Mouse (Mus musculus) midbrain, embryonic 14.5 days (tissue): ENCODE measurements around the gene Cutal. TPM values are rescaled to one million over a fixed set of nuclear protein-coding genes. Genes with fewer than 3 reads are reported as not detected.

Source experiments
- ATAC-seq: fragments of 200-750 bp; cut with Nextera tagmentation; 2 replicates; pipeline ENCODE4 v1.8.0; 2017; ENCODE audit warnings: moderate number of reproducible peaks, moderate library complexity; ENCODE audit not compliant: low FRiP score, low TSS enrichment
- DNase-seq: peaks from one replicate; pipeline ENCODE4 v3.0.0-alpha.2; 2015
- H3K27ac ChIP-seq: fragments of 300-500 bp; sonication (generic); replicated peaks from 2 replicates; pipeline ENCODE4 v1.5.1; 2014; ENCODE audit warnings: mild to moderate bottlenecking, low read depth, low read length, moderate library complexity
- H3K27me3 ChIP-seq: fragments of 300-500 bp; sonication (generic); 2 replicates; pipeline ENCODE4 v1.6.1; 2014; ENCODE audit warnings: low read length, control low read depth, mixed read lengths; ENCODE audit not compliant: control insufficient read depth, insufficient read depth
- H3K36me3 ChIP-seq: fragments of 300-500 bp; sonication (generic); 2 replicates; pipeline ENCODE4 v1.6.1; 2014; ENCODE audit warnings: low read length, control low read depth; ENCODE audit not compliant: control insufficient read depth, insufficient read depth
- H3K4me1 ChIP-seq: fragments of 300-500 bp; sonication (generic); 2 replicates; pipeline ENCODE4 v1.6.1; 2014; ENCODE audit warnings: mild to moderate bottlenecking, antibody characterized with exemption, low read length, control low read depth; ENCODE audit not compliant: control insufficient read depth, insufficient read depth
- H3K4me2 ChIP-seq: fragments of 300-500 bp; sonication (generic); 2 replicates; pipeline ENCODE4 v1.6.1; 2014; ENCODE audit warnings: mild to moderate bottlenecking, low read length, moderate library complexity
- H3K4me3 ChIP-seq: fragments of 300-500 bp; sonication (generic); replicated peaks from 2 replicates; pipeline ENCODE4 v1.5.1; 2014; ENCODE audit warnings: low read depth, low read length
- H3K9ac ChIP-seq: fragments of 300-500 bp; sonication (generic); replicated peaks from 2 replicates; pipeline ENCODE4 v1.6.1; 2014; ENCODE audit warnings: mild to moderate bottlenecking, low read length, moderate library complexity
- H3K9me3 ChIP-seq: fragments of 300-500 bp; sonication (generic); 2 replicates; pipeline ENCODE4 v1.6.1; 2016; ENCODE audit warnings: low read length, control low read depth, mixed read lengths; ENCODE audit not compliant: control insufficient read depth
- WGBS: fragments of 180-500 bp; shearing (Covaris S2); extraction: QIAGEN DNeasy Blood & Tissue Kit; methylation state at CpG from one replicate; pipeline ENCODE4 v1.1.7; 2014; 5-methylcytosine and 5-hydroxymethylcytosine counted together
- polyA plus RNA-seq: library from polyadenylated mRNA; unstranded; fragments of >200 nt; fragmentation: Nextera tagmentation; extraction: Ambion mirVana; gene quantifications from 2 replicates; pipeline ENCODE4 v1.2.1, GENCODE M21; 2014

The Cutal gene
- polyA plus RNA-seq, 1 experiment from 2014 or later: 0.59 TPM

- WGBS: 88% methylated on average over 17 of the region's 17 CpGs
- no peak overlapping the region for H3K4me2 ChIP-seq
- no peaks in the 10 kb centered on the region for H3K4me1 ChIP-seq
- no peak overlapping the region for H3K9ac ChIP-seq
- no peaks in the 10 kb centered on the region for H3K36me3 ChIP-seq
- H3K4me3 ChIP-seq: no peak overlapping the region
- DNase-seq (no peak), ATAC-seq (no peak)
- H3K27ac ChIP-seq: no peak overlapping the region
- H3K9me3 ChIP-seq: no peaks in the 10 kb centered on the region
- no peaks in the 10 kb centered on the region for H3K27me3 ChIP-seq
Observed at GRCm38 (mm10) chr2:34896821-34897460, 22.7 kb downstream of the Cutal start.

GRCm38 (mm10) chr2:34897820-34898219 is 23.6 kb downstream of the Cutal start:
- no peaks in the 10 kb centered on the region for H3K36me3 ChIP-seq
- H3K27me3 ChIP-seq: no peaks in the 10 kb centered on the region
- H3K4me3 ChIP-seq: no peak overlapping the region
- H3K9me3 ChIP-seq: no peaks in the 10 kb centered on the region
- WGBS: 19% methylated on average over 10 of the region's 10 CpGs
- H3K4me2 ChIP-seq: no peak overlapping the region
- no peak overlapping the region for H3K9ac ChIP-seq
- DNase-seq (peak; percentile 18), ATAC-seq (no peak)
- no peaks in the 10 kb centered on the region for H3K4me1 ChIP-seq
- H3K27ac ChIP-seq: no peak overlapping the region

- Histone ChIP-seq H3K36me3 (no peaks in the 10 kb centered on the region), H3K4me3 (no peak overlapping the region), H3K9me3 (no peaks in the 10 kb centered on the region), H3K9ac (no peak overlapping the region), H3K27me3 (no peaks in the 10 kb centered on the region), H3K4me2 (no peak overlapping the region), H3K27ac (no peak overlapping the region), H3K4me1 (no peaks in the 10 kb centered on the region)
- ATAC-seq: no peak
- DNase-seq: no peak
- 87% methylated on average over 11 of the region's 11 CpGs for WGBS
Observed at GRCm38 (mm10) chr2:34899682-34900081, 25.5 kb downstream of the Cutal start.

GRCm38 (mm10) chr2:34900412-34900811 is 26.2 kb downstream of the Cutal start:
- no peak overlapping the region for H3K4me3 ChIP-seq
- 81% methylated on average over 1 of the region's 1 CpGs for WGBS
- H3K9me3 ChIP-seq: no peaks in the 10 kb centered on the region
- ATAC-seq (no peak), DNase-seq (no peak)
- H3K27me3 ChIP-seq: no peaks in the 10 kb centered on the region
- no peaks in the 10 kb centered on the region for H3K4me1 ChIP-seq
- no peak overlapping the region for H3K9ac ChIP-seq
- H3K4me2 ChIP-seq: no peak overlapping the region
- no peaks in the 10 kb centered on the region for H3K36me3 ChIP-seq
- no peak overlapping the region for H3K27ac ChIP-seq

GRCm38 (mm10) chr2:34901726-34902125 is 27.5 kb downstream of the Cutal start:
- WGBS: 74% methylated on average over 4 of the region's 4 CpGs
- ATAC-seq: no peak
- no peak for DNase-seq

GRCm38 (mm10) chr2:34902731-34903130 is 28.5 kb downstream of the Cutal start:
- no peak for DNase-seq
- no peak for ATAC-seq

More at GRCm38 (mm10) chr2:34901726-34902125, 27.5 kb downstream of the Cutal start:
- no peak overlapping the region for H3K9ac ChIP-seq
- no peaks in the 10 kb centered on the region for H3K27me3 ChIP-seq
- H3K4me2 ChIP-seq: no peak overlapping the region
- no peaks in the 10 kb centered on the region for H3K4me1 ChIP-seq
- no peak overlapping the region for H3K4me3 ChIP-seq
- H3K9me3 ChIP-seq: no peaks in the 10 kb centered on the region
- H3K36me3 ChIP-seq: no peaks in the 10 kb centered on the region
- H3K27ac ChIP-seq: no peak overlapping the region

GRCm38 (mm10) chr2:34903191-34903590 is 29.0 kb downstream of the Cutal start:
- DNase-seq: no peak
- no peak for ATAC-seq
- no peak overlapping the region for H3K4me3 ChIP-seq
- H3K36me3 ChIP-seq: no peaks in the 10 kb centered on the region
- no peaks in the 10 kb centered on the region for H3K9me3 ChIP-seq
- H3K27ac ChIP-seq: no peak overlapping the region
- H3K4me1 ChIP-seq: no peaks in the 10 kb centered on the region
- no peak overlapping the region for H3K9ac ChIP-seq
- H3K4me2 ChIP-seq: no peak overlapping the region
- no peaks in the 10 kb centered on the region for H3K27me3 ChIP-seq
- 87% methylated on average over 7 of the region's 7 CpGs for WGBS

More at GRCm38 (mm10) chr2:34902731-34903130, 28.5 kb downstream of the Cutal start:
- no peak overlapping the region for H3K4me3 ChIP-seq
- no peak overlapping the region for H3K27ac ChIP-seq
- WGBS: 87% methylated on average over 6 of the region's 6 CpGs
- no peak overlapping the region for H3K9ac ChIP-seq
- no peaks in the 10 kb centered on the region for H3K4me1 ChIP-seq
- no peak overlapping the region for H3K4me2 ChIP-seq
- H3K9me3 ChIP-seq: no peaks in the 10 kb centered on the region
- H3K36me3 ChIP-seq: no peaks in the 10 kb centered on the region
- H3K27me3 ChIP-seq: no peaks in the 10 kb centered on the region

GRCm38 (mm10) chr2:34903652-34904405 is 29.6 kb downstream of the Cutal start:
- Histone ChIP-seq H3K4me2 (peak overlapping the region; percentile 67), H3K27me3 (no peaks in the 10 kb centered on the region), H3K9ac (0 out of 2 replicates have a peak overlapping the region, but pooled peaks have one; percentile 32), H3K27ac (peak overlapping the region; percentile 64), H3K4me3 (no peak overlapping the region), H3K36me3 (no peaks in the 10 kb centered on the region), H3K4me1 (no peaks in the 10 kb centered on the region), H3K9me3 (no peaks in the 10 kb centered on the region)
- WGBS: 78% methylated on average over 4 of the region's 4 CpGs
- ATAC-seq (no peak), DNase-seq (no peak)
